Mouse (Mus musculus): ENCODE measurements around the gene Plcl1. TPM values are rescaled to one million over a fixed set of nuclear protein-coding genes. Genes with fewer than 3 reads are reported as not detected.

The Plcl1 gene
- polyA plus RNA-seq, 1 experiment from 2014 or later, result 0.25 TPM

- no peak overlapping the region for H3K9ac ChIP-seq
- WGBS (ENCODE audit: insufficient replicate concordance), result 57% methylated on average over 2 of the region's 2 CpGs
These were observed 4.9 kb downstream of the Plcl1 start for GRCm38 (mm10) chr1:55410670-55411069.

GRCm38 (mm10) chr1:55411079-55411478 is 5.4 kb downstream of the Plcl1 start:
- Histone ChIP-seq H3K9ac (no peak overlapping the region), H3K4me2 (no peak overlapping the region), H3K27me3 (replicated peaks) (peaks cover 28% of the 10 kb centered on the region), H3K4me1 (peaks cover 8% of the 10 kb centered on the region; the same call in 1 of the 2 replicates), H3K36me3 (no peaks in the 10 kb centered on the region), H3K4me3 (no peak overlapping the region), H3K9me3 (replicated peaks) (no peaks in the 10 kb centered on the region), H3K27ac (no peak overlapping the region)
- no peak for ATAC-seq
- 61% methylated on average over 2 of the region's 2 CpGs for WGBS (ENCODE audit: insufficient replicate concordance)

More at GRCm38 (mm10) chr1:55410670-55411069, 4.9 kb downstream of the Plcl1 start:
- H3K4me2 ChIP-seq, result no peak overlapping the region
- ATAC-seq, result no peak
- H3K27me3 ChIP-seq (replicated peaks), result peaks cover 32% of the 10 kb centered on the region
- H3K9me3 ChIP-seq (replicated peaks), result no peaks in the 10 kb centered on the region
- H3K4me1 ChIP-seq, result peaks cover 8% of the 10 kb centered on the region; the same call in 1 of the 2 replicates
- H3K36me3 ChIP-seq, result no peaks in the 10 kb centered on the region
- no peak overlapping the region for H3K27ac ChIP-seq
- no peak overlapping the region for H3K4me3 ChIP-seq

- Histone ChIP-seq H3K4me2 (no peak overlapping the region), H3K27ac (no peak overlapping the region), H3K4me1 (no peaks in the 10 kb centered on the region), H3K4me3 (no peak overlapping the region), H3K9ac (no peak overlapping the region), H3K36me3 (no peaks in the 10 kb centered on the region), H3K27me3 (replicated peaks) (peaks cover 13% of the 10 kb centered on the region), H3K9me3 (replicated peaks) (no peaks in the 10 kb centered on the region)
- 81% methylated on average over 6 of the region's 6 CpGs for WGBS (ENCODE audit: insufficient replicate concordance)
- ATAC-seq, result no peak
These were observed 6.8 kb downstream of the Plcl1 start for GRCm38 (mm10) chr1:55412569-55412968.

GRCm38 (mm10) chr1:55413534-55413933 is 7.8 kb downstream of the Plcl1 start:
- 40% methylated on average over 1 of the region's 1 CpGs for WGBS (ENCODE audit: insufficient replicate concordance)
- no peaks in the 10 kb centered on the region for H3K9me3 ChIP-seq (replicated peaks)
- peaks cover 6% of the 10 kb centered on the region; the same call in 1 of the 2 replicates for H3K27me3 ChIP-seq (replicated peaks)
- H3K4me3 ChIP-seq, result no peak overlapping the region
- H3K36me3 ChIP-seq, result no peaks in the 10 kb centered on the region
- H3K4me1 ChIP-seq, result no peaks in the 10 kb centered on the region
- no peak overlapping the region for H3K27ac ChIP-seq
- H3K9ac ChIP-seq, result no peak overlapping the region
- no peak for ATAC-seq
- H3K4me2 ChIP-seq, result no peak overlapping the region

GRCm38 (mm10) chr1:55418968-55419367 is 13.2 kb downstream of the Plcl1 start:
- Histone ChIP-seq H3K4me2 (no peak overlapping the region), H3K9me3 (replicated peaks) (no peaks in the 10 kb centered on the region), H3K27me3 (replicated peaks) (no peaks in the 10 kb centered on the region), H3K27ac (no peak overlapping the region), H3K4me3 (no peak overlapping the region), H3K4me1 (no peaks in the 10 kb centered on the region), H3K36me3 (no peaks in the 10 kb centered on the region), H3K9ac (no peak overlapping the region)
- 46% methylated on average over 3 of the region's 3 CpGs for WGBS (ENCODE audit: insufficient replicate concordance)
- ATAC-seq, result no peak

- Histone ChIP-seq H3K27ac (no peak overlapping the region), H3K4me3 (no peak overlapping the region), H3K9ac (no peak overlapping the region), H3K4me2 (no peak overlapping the region), H3K27me3 (replicated peaks) (no peaks in the 10 kb centered on the region), H3K9me3 (replicated peaks) (no peaks in the 10 kb centered on the region), H3K4me1 (no peaks in the 10 kb centered on the region), H3K36me3 (no peaks in the 10 kb centered on the region)
- ATAC-seq, result no peak
- 60% methylated on average over 2 of the region's 2 CpGs for WGBS (ENCODE audit: insufficient replicate concordance)
These were observed 21.9 kb downstream of the Plcl1 start for GRCm38 (mm10) chr1:55427607-55428006.

- Histone ChIP-seq H3K27me3 (replicated peaks) (no peaks in the 10 kb centered on the region), H3K9ac (no peak overlapping the region), H3K4me2 (no peak overlapping the region), H3K27ac (no peak overlapping the region), H3K4me1 (no peaks in the 10 kb centered on the region), H3K4me3 (no peak overlapping the region), H3K9me3 (replicated peaks) (no peaks in the 10 kb centered on the region), H3K36me3 (no peaks in the 10 kb centered on the region)
- no peak for ATAC-seq
- WGBS (ENCODE audit: insufficient replicate concordance), result 73% methylated on average over 2 of the region's 2 CpGs
These were observed 23.3 kb downstream of the Plcl1 start for GRCm38 (mm10) chr1:55429051-55429450.

GRCm38 (mm10) chr1:55429708-55430107 is 24.0 kb downstream of the Plcl1 start:
- Histone ChIP-seq H3K4me1 (no peaks in the 10 kb centered on the region), H3K9ac (no peak overlapping the region), H3K27me3 (replicated peaks) (no peaks in the 10 kb centered on the region), H3K9me3 (replicated peaks) (no peaks in the 10 kb centered on the region), H3K27ac (no peak overlapping the region), H3K4me3 (no peak overlapping the region), H3K36me3 (no peaks in the 10 kb centered on the region), H3K4me2 (no peak overlapping the region)
- no peak for ATAC-seq
- 80% methylated on average over 1 of the region's 1 CpGs for WGBS (ENCODE audit: insufficient replicate concordance)

GRCm38 (mm10) chr1:55430587-55430986 is 24.9 kb downstream of the Plcl1 start:
- Histone ChIP-seq H3K27me3 (replicated peaks) (no peaks in the 10 kb centered on the region), H3K9me3 (replicated peaks) (no peaks in the 10 kb centered on the region), H3K9ac (no peak overlapping the region), H3K4me2 (no peak overlapping the region), H3K4me1 (no peaks in the 10 kb centered on the region), H3K4me3 (no peak overlapping the region), H3K27ac (no peak overlapping the region), H3K36me3 (no peaks in the 10 kb centered on the region)
- ATAC-seq, result no peak
- 72% methylated on average over 3 of the region's 3 CpGs for WGBS (ENCODE audit: insufficient replicate concordance)

- Histone ChIP-seq H3K9me3 (replicated peaks) (no peaks in the 10 kb centered on the region), H3K9ac (no peak overlapping the region), H3K27ac (no peak overlapping the region), H3K36me3 (no peaks in the 10 kb centered on the region), H3K4me1 (peaks cover 4% of the 10 kb centered on the region; the same call in 1 of the 2 replicates), H3K4me3 (no peak overlapping the region), H3K4me2 (no peak overlapping the region), H3K27me3 (replicated peaks) (no peaks in the 10 kb centered on the region)
- WGBS (ENCODE audit: insufficient replicate concordance), result 37% methylated on average over 5 of the region's 5 CpGs
- no peak for ATAC-seq
These were observed 30.9 kb downstream of the Plcl1 start for GRCm38 (mm10) chr1:55436589-55436988.

- H3K4me2 ChIP-seq, result no peak overlapping the region
- WGBS (ENCODE audit: insufficient replicate concordance), result 56% methylated on average over 8 of the region's 8 CpGs
- no peak overlapping the region for H3K4me3 ChIP-seq
- H3K27ac ChIP-seq, result no peak overlapping the region
- H3K9ac ChIP-seq, result no peak overlapping the region
- no peak for ATAC-seq
- no peaks in the 10 kb centered on the region for H3K9me3 ChIP-seq (replicated peaks)
- no peaks in the 10 kb centered on the region for H3K36me3 ChIP-seq
- H3K27me3 ChIP-seq (replicated peaks), result no peaks in the 10 kb centered on the region
- peaks cover 4% of the 10 kb centered on the region; the same call in 1 of the 2 replicates for H3K4me1 ChIP-seq
These were observed 31.4 kb downstream of the Plcl1 start for GRCm38 (mm10) chr1:55437095-55437494.

GRCm38 (mm10) chr1:55438617-55439016 is 32.9 kb downstream of the Plcl1 start:
- Histone ChIP-seq H3K9ac (no peak overlapping the region), H3K27me3 (replicated peaks) (no peaks in the 10 kb centered on the region), H3K4me1 (peaks cover 4% of the 10 kb centered on the region; the same call in 1 of the 2 replicates), H3K4me3 (no peak overlapping the region), H3K36me3 (no peaks in the 10 kb centered on the region), H3K27ac (no peak overlapping the region), H3K9me3 (replicated peaks) (no peaks in the 10 kb centered on the region), H3K4me2 (no peak overlapping the region)
- no peak for ATAC-seq
- 66% methylated on average over 4 of the region's 4 CpGs for WGBS (ENCODE audit: insufficient replicate concordance)

- H3K4me3 ChIP-seq, result no peak overlapping the region
- no peak overlapping the region for H3K27ac ChIP-seq
- no peaks in the 10 kb centered on the region for H3K27me3 ChIP-seq (replicated peaks)
- no peak overlapping the region for H3K4me2 ChIP-seq
- no peaks in the 10 kb centered on the region for H3K36me3 ChIP-seq
- no peaks in the 10 kb centered on the region for H3K9me3 ChIP-seq (replicated peaks)
- WGBS (ENCODE audit: insufficient replicate concordance), result 70% methylated on average over 6 of the region's 6 CpGs
- no peak for ATAC-seq
- H3K4me1 ChIP-seq, result 0 out of 2 replicates have a peak, but pooled peaks cover 3% of the 10 kb centered on the region
- H3K9ac ChIP-seq, result no peak overlapping the region
These were observed 39.4 kb downstream of the Plcl1 start for GRCm38 (mm10) chr1:55445043-55445688.

All from liver, embryonic 12.5 days (tissue).